Mouse (Mus musculus): ENCODE results near the gene Fam184b.
A peak's percentile ranks its signal among the peaks of the same experiment; 100 is the strongest.

DNA sequence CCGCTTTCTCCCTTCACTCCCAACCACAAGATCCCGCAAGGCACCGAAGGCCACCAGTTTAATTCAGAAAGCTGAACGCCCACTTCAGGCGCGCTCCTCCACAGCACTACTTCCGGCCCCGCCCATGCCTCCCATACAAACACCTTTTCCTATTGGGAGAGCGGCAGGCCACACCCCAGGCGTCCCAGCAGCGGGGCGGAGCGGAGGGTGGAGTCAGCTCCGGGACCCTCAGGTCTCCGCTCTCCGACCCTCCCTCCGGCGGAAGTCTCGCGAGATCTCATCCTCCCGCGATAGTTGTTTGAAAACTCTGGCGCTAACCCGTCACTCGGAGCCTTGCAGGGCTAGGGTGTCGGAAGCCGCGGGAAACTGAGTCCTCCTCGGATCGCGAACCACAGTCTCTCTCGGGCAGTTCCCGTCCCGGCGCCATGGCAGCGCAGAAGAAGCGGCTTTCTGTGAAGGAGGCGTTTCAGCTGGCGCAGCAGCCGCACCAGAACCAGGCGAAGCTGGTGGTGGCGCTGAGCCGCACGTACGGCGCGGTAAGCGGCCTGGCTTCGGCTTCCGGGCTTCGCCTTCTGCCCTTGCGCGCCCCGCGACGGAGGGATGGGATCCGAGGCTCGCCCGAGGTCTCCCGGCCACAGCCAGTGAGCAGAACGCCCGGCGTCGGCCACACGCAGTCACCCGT is 30.3 kb upstream of the Fam184b start, which contains the start of gene Ncapg:
- no peak for TF ChIP-seq CTCF (IDR thresholded peaks at IDR 0.05; ENCODE audit: borderline replicate concordance, insufficient read depth, low read depth, low read length)
- peak; percentile 46; the same call in 1 of the 2 replicates for TF ChIP-seq POLR2A (IDR thresholded peaks at IDR 0.05; ENCODE audit: borderline replicate concordance, insufficient read depth, low read length)
